Mouse (Mus musculus): ENCODE measurements around the gene Vars. TPM values are rescaled to one million over a fixed set of nuclear protein-coding genes. Genes with fewer than 3 reads are reported as not detected.
"Not testable (repeated sequence)": the region's sequence is repeated elsewhere in the genome, so short reads cannot be mapped to it uniquely, and the experiment has no call there.

Vars gene
- total RNA-seq (2015) (42.2 and 61.8 TPM in 2 replicates), total RNA-seq (2017) (110 and 165 TPM in 2 replicates)

- peak; percentile 73 for ATAC-seq (ENCODE audit: poor library complexity, severe bottlenecking)
These were observed at the start of gene Vars for GRCm38 (mm10) chr17:35000717-35001451. Gene Vars, plus strand, starts transcription at chr17:35000987.

DNA sequence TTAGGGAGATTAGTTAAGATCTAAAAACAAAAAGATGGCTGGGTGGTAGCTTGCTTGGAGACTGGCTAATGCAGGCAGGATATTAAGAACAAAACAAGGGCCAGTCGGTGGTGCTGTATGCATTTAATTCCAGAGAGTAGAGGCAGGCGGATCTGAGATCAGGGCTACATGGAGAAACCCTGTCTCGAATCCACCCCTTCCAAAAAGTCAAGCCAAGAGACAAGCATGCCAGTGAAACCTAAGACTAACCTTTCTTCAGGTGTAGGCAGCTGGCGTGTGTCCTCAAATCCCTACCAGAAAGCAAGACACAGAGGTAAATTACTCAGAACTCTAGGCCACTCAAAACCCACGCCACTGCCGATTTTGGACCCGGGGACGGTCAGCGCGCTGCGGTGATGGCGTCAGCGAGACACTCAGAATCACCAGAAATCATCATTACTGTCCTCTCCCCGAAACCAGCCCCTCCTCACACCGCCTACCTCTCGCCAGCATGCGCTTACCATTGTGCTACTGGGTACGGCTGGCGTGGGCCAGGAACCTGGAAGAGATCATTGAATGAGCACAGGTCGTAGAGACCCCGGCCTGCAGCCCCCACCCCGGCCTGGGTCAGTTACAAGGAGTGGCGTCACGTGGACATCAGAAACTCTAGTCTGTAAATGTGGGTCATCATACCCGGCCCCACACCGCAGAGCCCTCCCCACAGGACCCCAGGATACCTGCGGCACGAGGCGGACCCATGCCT lies 49.0 kb upstream of the Vars start:
- ATAC-seq (ENCODE audit: poor library complexity, severe bottlenecking): peak; percentile 7; the same call in 1 of the 2 replicates

- ATAC-seq (ENCODE audit: poor library complexity, severe bottlenecking): peak; percentile 89
These were observed 48.3 kb upstream of the Vars start for GRCm38 (mm10) chr17:34952378-34953040.

- ATAC-seq (ENCODE audit: poor library complexity, severe bottlenecking): no peak
These were observed 47.5 kb upstream of the Vars start for GRCm38 (mm10) chr17:34953258-34953657.

DNA sequence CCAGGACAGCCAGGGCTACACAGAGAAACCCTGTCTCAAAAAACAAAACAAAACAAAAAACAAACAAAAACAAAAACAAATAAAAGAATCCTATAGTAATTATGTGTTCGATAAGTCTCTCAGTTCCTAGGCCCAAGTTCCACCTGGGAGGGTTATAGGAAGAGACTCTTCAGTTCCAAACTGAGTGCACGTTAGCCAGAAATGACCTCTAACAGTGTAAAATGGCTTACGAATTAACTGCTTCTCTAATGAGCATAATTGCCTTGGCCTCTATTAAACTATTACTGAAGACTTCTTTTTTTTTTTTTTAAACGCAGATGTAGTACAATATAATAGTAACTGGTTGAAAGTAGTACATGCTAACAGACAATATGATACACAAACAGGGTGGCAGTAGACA lies 46.9 kb upstream of the Vars start:
- ATAC-seq (ENCODE audit: poor library complexity, severe bottlenecking): no peak

GRCm38 (mm10) chr17:34954831-34955230 lies 46.0 kb upstream of the Vars start:
- no peak for ATAC-seq (ENCODE audit: poor library complexity, severe bottlenecking)

DNA sequence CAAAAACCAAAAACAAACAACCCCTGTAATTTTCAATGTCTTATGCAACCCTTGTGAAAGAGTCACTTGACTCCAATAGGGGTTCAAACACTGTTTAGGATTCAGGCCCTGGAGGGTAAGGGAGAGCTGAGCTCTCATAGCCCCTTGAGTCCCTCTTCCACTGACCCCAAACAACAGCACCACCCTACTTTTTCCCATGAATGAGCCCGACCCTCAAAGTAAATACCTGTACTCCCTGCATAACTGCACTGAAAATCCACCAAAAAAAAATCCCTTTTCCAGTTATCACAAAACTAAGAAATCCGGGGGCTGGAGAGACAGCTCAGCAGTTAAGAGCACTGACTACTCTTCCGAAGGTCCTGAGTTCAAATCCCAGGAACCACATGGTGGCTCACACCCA lies 44.9 kb upstream of the Vars start:
- ATAC-seq (ENCODE audit: poor library complexity, severe bottlenecking): no peak

GRCm38 (mm10) chr17:34956340-34956739 lies 44.4 kb upstream of the Vars start:
- ATAC-seq (ENCODE audit: poor library complexity, severe bottlenecking): no peak

DNA sequence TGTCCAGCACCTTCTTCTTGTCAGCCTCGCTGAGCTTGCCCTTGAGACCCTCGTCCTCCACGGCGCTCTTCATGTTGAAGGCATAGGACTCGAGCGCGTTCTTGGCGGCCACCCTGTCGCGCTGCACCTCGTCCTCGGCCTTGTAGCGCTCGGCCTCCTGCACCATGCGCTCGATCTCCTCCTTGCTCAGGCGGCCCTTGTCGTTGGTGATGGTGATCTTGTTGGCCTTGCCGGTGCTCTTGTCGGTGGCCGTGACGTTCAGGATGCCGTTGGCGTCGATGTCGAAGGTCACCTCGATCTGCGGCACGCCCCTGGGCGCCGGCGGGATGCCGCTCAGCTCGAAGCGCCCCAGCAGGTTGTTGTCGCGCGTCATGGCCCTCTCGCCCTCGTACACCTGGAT lies 43.5 kb upstream of the Vars start:
- not testable (repeated sequence) for ATAC-seq (ENCODE audit: poor library complexity, severe bottlenecking)

- not testable (repeated sequence) for ATAC-seq (ENCODE audit: poor library complexity, severe bottlenecking)
These were observed 42.8 kb upstream of the Vars start for GRCm38 (mm10) chr17:34957966-34958365.

GRCm38 (mm10) chr17:34958734-34959129 lies 42.1 kb upstream of the Vars start:
- not testable (repeated sequence) for ATAC-seq (ENCODE audit: poor library complexity, severe bottlenecking)

DNA sequence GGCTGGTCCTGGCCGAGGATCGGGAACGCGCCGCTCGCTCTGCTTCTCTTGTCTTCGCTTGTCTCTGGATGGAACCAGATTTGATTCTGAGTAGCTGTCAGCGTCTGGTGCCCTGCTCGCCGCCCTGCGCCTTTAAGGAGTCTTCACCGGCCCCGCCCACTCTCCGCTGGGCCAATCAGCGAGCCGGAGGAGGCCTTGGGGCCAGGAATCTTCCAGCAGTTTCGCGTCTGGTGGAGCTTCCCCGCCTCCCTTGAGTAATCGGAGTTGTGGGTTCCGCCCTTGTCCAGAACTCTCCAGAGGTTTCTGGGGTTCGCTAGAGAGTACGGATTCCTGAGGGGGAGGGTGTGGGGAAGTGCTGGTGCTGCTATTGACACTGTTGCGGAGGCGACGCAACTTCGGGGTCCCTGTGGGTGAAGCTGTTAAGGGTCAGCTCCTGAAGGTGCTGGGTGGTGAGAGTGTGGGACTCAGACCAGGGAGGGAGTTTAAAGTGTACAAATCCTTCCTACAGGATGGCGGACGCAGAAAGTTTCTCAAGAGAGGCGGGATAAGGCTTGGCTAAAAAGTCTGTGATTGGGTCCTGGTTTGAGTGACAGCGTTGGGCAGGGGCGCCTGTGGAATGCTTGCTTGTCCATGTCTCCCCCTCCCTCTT lies 41.5 kb upstream of the Vars start, which contains the start of gene Hspa1b:
TSS of gene Hspa1b (minus strand) at position 109 of the 649 bp plus-strand sequence.
- peak; percentile 94 for ATAC-seq (ENCODE audit: poor library complexity, severe bottlenecking)

- ATAC-seq (ENCODE audit: poor library complexity, severe bottlenecking): no peak
These were observed 40.8 kb upstream of the Vars start for GRCm38 (mm10) chr17:34959881-34960515.

- no peak for ATAC-seq (ENCODE audit: poor library complexity, severe bottlenecking)
These were observed 39.9 kb upstream of the Vars start for GRCm38 (mm10) chr17:34960702-34961493.

DNA sequence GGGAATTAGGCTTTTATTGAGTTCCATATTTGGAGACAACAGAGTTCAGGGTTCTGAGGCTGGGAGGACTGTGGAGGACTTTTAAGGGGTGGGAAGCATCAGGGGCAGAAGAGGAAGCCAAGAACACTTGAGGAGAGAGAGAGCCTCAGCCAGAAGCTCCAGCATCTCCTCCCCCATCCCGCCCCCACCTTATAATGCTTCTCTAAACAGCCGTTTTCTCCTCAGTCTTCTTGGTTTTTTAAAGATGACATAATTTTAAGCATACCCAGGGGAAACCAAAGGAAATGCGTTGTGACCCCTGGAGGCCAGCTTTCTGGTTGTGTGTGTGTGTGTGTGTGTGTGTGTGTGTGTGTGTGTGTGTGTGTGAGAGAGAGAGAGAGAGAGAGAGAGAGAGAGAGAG lies 38.7 kb upstream of the Vars start:
- no peak for ATAC-seq (ENCODE audit: poor library complexity, severe bottlenecking)

DNA sequence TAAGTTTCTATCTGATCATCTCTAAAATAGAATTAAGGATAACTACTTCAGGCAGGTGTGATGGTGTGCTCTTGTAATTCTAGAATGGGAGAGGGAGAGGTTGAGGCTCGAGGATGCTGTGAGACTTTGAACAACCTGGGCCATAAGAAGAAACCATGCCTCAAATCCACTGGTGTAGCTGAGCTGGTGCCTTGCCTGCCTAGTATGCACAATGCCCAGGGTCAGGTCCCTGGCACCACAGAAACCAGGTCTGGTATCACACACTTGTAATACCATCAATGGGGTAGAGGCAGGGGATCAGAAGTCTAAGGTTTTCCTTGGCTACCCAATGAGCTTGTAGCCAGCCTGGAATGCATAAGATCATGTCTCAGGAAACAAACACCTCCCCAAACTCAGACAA lies 37.9 kb upstream of the Vars start:
- ATAC-seq (ENCODE audit: poor library complexity, severe bottlenecking): no peak

DNA sequence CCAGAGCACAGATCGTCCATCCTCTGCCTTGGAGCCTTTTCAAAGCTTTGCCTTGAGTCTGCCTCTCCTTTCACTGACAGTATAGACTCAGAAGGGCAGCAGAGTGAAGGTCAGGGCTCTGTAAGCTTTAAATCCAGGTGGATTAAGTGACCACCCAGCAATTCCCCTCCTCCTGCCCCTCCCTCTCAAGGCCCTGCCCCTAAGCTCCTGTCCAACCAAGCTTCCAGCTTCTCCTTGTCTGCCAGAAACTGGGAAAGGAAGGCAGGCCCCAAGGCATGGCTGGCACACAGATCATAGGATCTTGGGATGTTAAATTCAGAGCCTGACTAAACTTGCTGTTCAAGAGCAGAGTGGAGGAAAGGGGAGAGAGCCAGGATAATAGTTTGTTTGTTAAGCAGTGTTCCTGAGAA lies 36.1 kb upstream of the Vars start:
- ATAC-seq (ENCODE audit: poor library complexity, severe bottlenecking): no peak

GRCm38 (mm10) chr17:34965627-34966026 lies 35.2 kb upstream of the Vars start:
- ATAC-seq (ENCODE audit: poor library complexity, severe bottlenecking): no peak

GRCm38 (mm10) chr17:34969822-34970221 lies 31.0 kb upstream of the Vars start, which contains the start of gene Gm20481:
Gene Gm20481, plus strand, starts transcription at chr17:34969912.
- not testable (repeated sequence) for ATAC-seq (ENCODE audit: poor library complexity, severe bottlenecking)

DNA sequence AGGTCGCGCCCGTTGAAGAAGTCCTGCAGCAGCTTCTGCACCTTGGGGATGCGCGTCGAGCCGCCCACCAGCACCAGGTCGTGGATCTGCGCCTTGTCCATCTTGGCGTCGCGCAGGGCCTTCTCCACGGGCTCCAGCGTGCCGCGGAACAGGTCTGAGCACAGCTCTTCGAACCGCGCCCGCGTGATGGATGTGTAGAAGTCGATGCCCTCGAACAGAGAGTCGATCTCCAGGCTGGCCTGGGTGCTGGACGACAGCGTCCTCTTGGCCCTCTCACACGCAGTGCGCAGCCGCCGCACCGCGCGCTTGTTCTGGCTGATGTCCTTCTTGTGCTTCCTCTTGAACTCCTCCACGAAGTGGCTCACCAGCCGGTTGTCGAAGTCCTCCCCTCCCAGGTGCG lies 29.9 kb upstream of the Vars start:
- not testable (repeated sequence) for ATAC-seq (ENCODE audit: poor library complexity, severe bottlenecking)
